Mouse (Mus musculus) MEL-GATA-1-ER (cell line): ENCODE measurements at regions not wholly inside any gene's neighbourhood (a gene's known extent, or its start where the extent isn't known, plus 50 kb on each side); places are given as distances from the start of the nearest gene placed in this dataset.
A peak's percentile ranks its signal among the peaks of the same experiment; 100 is the strongest.
"Not testable (repeated sequence)": the region's sequence is repeated elsewhere in the genome, so short reads cannot be mapped to it uniquely, and the experiment has no call there.

Experiments used
- DNase-seq: peaks from one replicate; pipeline ENCODE4 v3.0.0-alpha.2; 2012; ENCODE audit warnings: low read depth; ENCODE audit errors: extremely low read depth

GRCm38 (mm10) chr16:55522283-55522682, 224.5 kb upstream of the Zpld1 start:
- DNase-seq: no peak

GRCm38 (mm10) chr16:55521421-55521971, 223.7 kb upstream of the Zpld1 start:
- DNase-seq: no peak

- DNase-seq: no peak
Measured at GRCm38 (mm10) chr16:55520077-55520476, 222.3 kb upstream of the Zpld1 start.

GRCm38 (mm10) chr16:55519646-55520045, 221.9 kb upstream of the Zpld1 start:
- DNase-seq: no peak

- DNase-seq: no peak
Measured at GRCm38 (mm10) chr16:55516994-55517393, 219.2 kb upstream of the Zpld1 start.

- no peak for DNase-seq
Measured at GRCm38 (mm10) chr16:55515228-55515696, 217.5 kb upstream of the Zpld1 start.

GRCm38 (mm10) chr16:55514448-55515200, 216.8 kb upstream of the Zpld1 start:
- no peak for DNase-seq

GRCm38 (mm10) chr16:55504796-55505413, 207.1 kb upstream of the Zpld1 start:
- DNase-seq: no peak

GRCm38 (mm10) chr16:55504274-55504673, 206.5 kb upstream of the Zpld1 start:
- DNase-seq: no peak

GRCm38 (mm10) chr16:55503273-55503672, 205.5 kb upstream of the Zpld1 start:
- DNase-seq: peak; percentile 14

- not testable (repeated sequence) for DNase-seq
Measured at GRCm38 (mm10) chr16:55499831-55500230, 202.0 kb upstream of the Zpld1 start.

- DNase-seq: no peak
Measured at GRCm38 (mm10) chr16:55495051-55495450, 197.3 kb upstream of the Zpld1 start.

GRCm38 (mm10) chr16:55494162-55494561, 196.4 kb upstream of the Zpld1 start:
- no peak for DNase-seq

- DNase-seq: no peak
Measured at GRCm38 (mm10) chr16:55492111-55492510, 194.3 kb upstream of the Zpld1 start.

- no peak for DNase-seq
Measured at GRCm38 (mm10) chr16:55484391-55484790, 186.6 kb upstream of the Zpld1 start.

GRCm38 (mm10) chr16:55480745-55481144, 183.0 kb upstream of the Zpld1 start:
- no peak for DNase-seq

- DNase-seq: peak; percentile 38
Measured at GRCm38 (mm10) chr16:55480304-55480703, 182.5 kb upstream of the Zpld1 start.

GRCm38 (mm10) chr16:55476544-55477208, 178.9 kb upstream of the Zpld1 start:
- peak; percentile 57 for DNase-seq

GRCm38 (mm10) chr16:55474950-55475525, 177.3 kb upstream of the Zpld1 start:
- DNase-seq: no peak

GRCm38 (mm10) chr16:55471396-55471795, 173.6 kb upstream of the Zpld1 start:
- DNase-seq: no peak

GRCm38 (mm10) chr16:55470721-55471120, 172.9 kb upstream of the Zpld1 start:
- no peak for DNase-seq

GRCm38 (mm10) chr16:55469703-55470102, 171.9 kb upstream of the Zpld1 start:
- no peak for DNase-seq
